Mouse (Mus musculus) kidney, embryonic 15.5 days (tissue): ENCODE data around the gene Anapc2. TPM values are rescaled to one million over a fixed set of nuclear protein-coding genes. Genes with fewer than 3 reads are reported as not detected.

Source experiments
- ATAC-seq: fragments of 200-750 bp; cut with Nextera tagmentation; replicated peaks from 2 replicates; pipeline ENCODE4 v1.8.0; 2017; ENCODE audit warnings: moderate TSS enrichment; ENCODE audit not compliant: low FRiP score
- H3K27ac ChIP-seq: fragments of 300-500 bp; sonication (generic); 2 replicates; pipeline ENCODE4 v1.5.1; 2015; ENCODE audit warnings: mild to moderate bottlenecking, inconsistent platforms
- H3K27me3 ChIP-seq: fragments of 300-500 bp; sonication (generic); 2 replicates; pipeline ENCODE4 v1.6.1; 2015; ENCODE audit warnings: inconsistent platforms
- H3K36me3 ChIP-seq: fragments of 300-500 bp; sonication (generic); 2 replicates; pipeline ENCODE4 v1.6.1; 2015; ENCODE audit warnings: inconsistent platforms
- H3K4me1 ChIP-seq: fragments of 300-500 bp; sonication (generic); 2 replicates; pipeline ENCODE4 v1.6.1; 2015; ENCODE audit warnings: inconsistent platforms
- H3K4me2 ChIP-seq: fragments of 300-500 bp; sonication (generic); 2 replicates; pipeline ENCODE4 v1.6.1; 2015; ENCODE audit warnings: moderate library complexity, mild to moderate bottlenecking, inconsistent platforms
- H3K4me3 ChIP-seq: fragments of 300-500 bp; sonication (generic); replicated peaks from 2 replicates; pipeline ENCODE4 v1.5.1; 2015; ENCODE audit warnings: mild to moderate bottlenecking, inconsistent platforms
- H3K9ac ChIP-seq: fragments of 300-500 bp; sonication (generic); 2 replicates; pipeline ENCODE4 v1.6.1; 2015; ENCODE audit warnings: mild to moderate bottlenecking, inconsistent platforms
- H3K9me3 ChIP-seq: fragments of 300-500 bp; sonication (generic); replicated peaks from 2 replicates; pipeline ENCODE4 v1.6.1; 2016; ENCODE audit warnings: inconsistent platforms
- WGBS: fragments of 180-500 bp; shearing (Covaris S2); methylation state at CpG from one replicate; pipeline ENCODE4 v1.1.7; 2015; ENCODE audit warnings: mixed read lengths; 5-methylcytosine and 5-hydroxymethylcytosine counted together
- polyA plus RNA-seq: library from polyadenylated mRNA; unstranded; fragments of >200 nt; fragmentation: Nextera tagmentation; extraction: Ambion mirVana; gene quantifications from 2 replicates; pipeline ENCODE4 v1.2.1, GENCODE M21; 2015

The Anapc2 gene
- polyA plus RNA-seq: 123 and 129 TPM in 2 replicates

- H3K27me3 ChIP-seq: no peaks in the 10 kb centered on the region
- peak within 1 kb of the TSS; percentile 73 for H3K4me3 ChIP-seq
- peak within 1 kb of the TSS; percentile 85 for H3K27ac ChIP-seq
- ATAC-seq: peak; percentile 97
- H3K4me2 ChIP-seq: peak within 1 kb of the TSS; percentile 93
- H3K9ac ChIP-seq: peak within 1 kb of the TSS; percentile 87
- peaks cover 61% of the 10 kb centered on the region for H3K36me3 ChIP-seq
- no peaks in the 10 kb centered on the region for H3K9me3 ChIP-seq
- WGBS: under 1% methylated on average over 55 of the region's 55 CpGs
- peaks cover 36% of the 10 kb centered on the region for H3K4me1 ChIP-seq
These were observed at the start of gene Anapc2, which contains the start of gene Ssna1 for GRCm38 (mm10) chr2:25271827-25272511. Gene Anapc2 (plus strand): TSS chr2:25272478. Gene Ssna1 (minus strand): TSS chr2:25272438.

- peak; percentile 52 for ATAC-seq
- Histone ChIP-seq H3K4me1 (peaks cover 24% of the 10 kb centered on the region), H3K9me3 (no peaks in the 10 kb centered on the region), H3K4me3 (peak overlapping the region; percentile 72), H3K36me3 (peaks cover 13% of the 10 kb centered on the region), H3K27me3 (no peaks in the 10 kb centered on the region), H3K9ac (peak overlapping the region; percentile 87), H3K27ac (peak overlapping the region; percentile 97), H3K4me2 (peak overlapping the region; percentile 88)
- WGBS: 1% methylated on average over 53 of the region's 53 CpGs
These were observed 48.4 kb upstream of the Anapc2 start for GRCm38 (mm10) chr2:25223681-25224491.

GRCm38 (mm10) chr2:25224492-25224765, 47.8 kb upstream of the Anapc2 start, which contains the start of gene Tubb4b:
Gene Tubb4b (minus strand): TSS chr2:25224702.
- H3K4me2 ChIP-seq: peak within 1 kb of the TSS; percentile 88
- no peaks in the 10 kb centered on the region for H3K9me3 ChIP-seq
- peak within 1 kb of the TSS; percentile 72 for H3K4me3 ChIP-seq
- H3K9ac ChIP-seq: peak within 1 kb of the TSS; percentile 87
- ATAC-seq: no peak
- H3K27ac ChIP-seq: peak within 1 kb of the TSS; percentile 99
- H3K27me3 ChIP-seq: no peaks in the 10 kb centered on the region
- WGBS: under 1% methylated on average over 17 of the region's 17 CpGs
- H3K4me1 ChIP-seq: peaks cover 25% of the 10 kb centered on the region
- H3K36me3 ChIP-seq: peaks cover 13% of the 10 kb centered on the region

GRCm38 (mm10) chr2:25224766-25225752, 47.2 kb upstream of the Anapc2 start:
- Histone ChIP-seq H3K27me3 (no peaks in the 10 kb centered on the region), H3K4me1 (peaks cover 25% of the 10 kb centered on the region), H3K9me3 (no peaks in the 10 kb centered on the region), H3K36me3 (peaks cover 13% of the 10 kb centered on the region), H3K4me3 (peak overlapping the region; percentile 72), H3K9ac (peak overlapping the region; percentile 55), H3K27ac (peak overlapping the region; percentile 99), H3K4me2 (peak overlapping the region; percentile 60)
- WGBS: 1% methylated on average over 40 of the region's 41 CpGs
- ATAC-seq: peak; percentile 96

- peak overlapping the region; percentile 55; the same call in 1 of the 2 replicates for H3K9ac ChIP-seq
- peak overlapping the region; percentile 72 for H3K4me3 ChIP-seq
- peaks cover 25% of the 10 kb centered on the region for H3K4me1 ChIP-seq
- peak overlapping the region; percentile 60 for H3K4me2 ChIP-seq
- peaks cover 13% of the 10 kb centered on the region for H3K36me3 ChIP-seq
- ATAC-seq: no peak
- H3K9me3 ChIP-seq: no peaks in the 10 kb centered on the region
- peak overlapping the region; percentile 99 for H3K27ac ChIP-seq
- WGBS: 80% methylated on average over 8 of the region's 8 CpGs
- no peaks in the 10 kb centered on the region for H3K27me3 ChIP-seq
These were observed 46.4 kb upstream of the Anapc2 start for GRCm38 (mm10) chr2:25225811-25226379.

- H3K4me3 ChIP-seq: no peak overlapping the region
- no peak overlapping the region for H3K9ac ChIP-seq
- no peaks in the 10 kb centered on the region for H3K9me3 ChIP-seq
- peaks cover 25% of the 10 kb centered on the region for H3K4me1 ChIP-seq
- WGBS: 85% methylated on average over 5 of the region's 5 CpGs
- ATAC-seq: no peak
- no peaks in the 10 kb centered on the region for H3K27me3 ChIP-seq
- H3K36me3 ChIP-seq: peaks cover 5% of the 10 kb centered on the region
- no peak overlapping the region for H3K4me2 ChIP-seq
- no peak overlapping the region for H3K27ac ChIP-seq
These were observed 45.4 kb upstream of the Anapc2 start for GRCm38 (mm10) chr2:25226864-25227263.

- 0 out of 2 replicates have a peak overlapping the region, but pooled peaks have one; percentile 85 for H3K27ac ChIP-seq
- no peak overlapping the region for H3K4me3 ChIP-seq
- 90% methylated on average over 4 of the region's 4 CpGs for WGBS
- no peaks in the 10 kb centered on the region for H3K27me3 ChIP-seq
- no peak overlapping the region for H3K9ac ChIP-seq
- H3K4me1 ChIP-seq: peaks cover 25% of the 10 kb centered on the region
- no peak overlapping the region for H3K4me2 ChIP-seq
- H3K36me3 ChIP-seq: no peaks in the 10 kb centered on the region
- ATAC-seq: no peak
- H3K9me3 ChIP-seq: no peaks in the 10 kb centered on the region
These were observed 44.9 kb upstream of the Anapc2 start for GRCm38 (mm10) chr2:25227406-25227805.

- WGBS: 2% methylated on average over 7 of the region's 7 CpGs
- H3K27ac ChIP-seq: peak overlapping the region; percentile 85
- peak; percentile 24 for ATAC-seq
These were observed 43.8 kb upstream of the Anapc2 start for GRCm38 (mm10) chr2:25228431-25228889.

GRCm38 (mm10) chr2:25228995-25229530, 43.2 kb upstream of the Anapc2 start:
- no peaks in the 10 kb centered on the region for H3K9me3 ChIP-seq
- H3K4me1 ChIP-seq: peaks cover 16% of the 10 kb centered on the region
- no peaks in the 10 kb centered on the region for H3K36me3 ChIP-seq
- no peaks in the 10 kb centered on the region for H3K27me3 ChIP-seq
- ATAC-seq: no peak
- 69% methylated on average over 6 of the region's 6 CpGs for WGBS
- H3K9ac ChIP-seq: no peak overlapping the region
- 0 out of 2 replicates have a peak overlapping the region, but pooled peaks have one; percentile 31 for H3K4me3 ChIP-seq
- H3K27ac ChIP-seq: no peak overlapping the region
- H3K4me2 ChIP-seq: peak overlapping the region; percentile 55

More at GRCm38 (mm10) chr2:25228431-25228889, 43.8 kb upstream of the Anapc2 start:
- Histone ChIP-seq H3K36me3 (no peaks in the 10 kb centered on the region), H3K4me2 (peak overlapping the region; percentile 55), H3K9ac (0 out of 2 replicates have a peak overlapping the region, but pooled peaks have one; percentile 21), H3K27me3 (no peaks in the 10 kb centered on the region), H3K4me1 (peaks cover 18% of the 10 kb centered on the region), H3K9me3 (no peaks in the 10 kb centered on the region), H3K4me3 (peak overlapping the region; percentile 31)

- H3K9ac ChIP-seq: no peak overlapping the region
- H3K9me3 ChIP-seq: no peaks in the 10 kb centered on the region
- 78% methylated on average over 5 of the region's 5 CpGs for WGBS
- H3K4me3 ChIP-seq: no peak overlapping the region
- no peaks in the 10 kb centered on the region for H3K27me3 ChIP-seq
- no peak for ATAC-seq
- H3K4me2 ChIP-seq: no peak overlapping the region
- no peaks in the 10 kb centered on the region for H3K36me3 ChIP-seq
- H3K27ac ChIP-seq: no peak overlapping the region
- H3K4me1 ChIP-seq: peaks cover 18% of the 10 kb centered on the region
These were observed 42.7 kb upstream of the Anapc2 start for GRCm38 (mm10) chr2:25229582-25229981.

- 80% methylated on average over 7 of the region's 7 CpGs for WGBS
These were observed 41.7 kb upstream of the Anapc2 start for GRCm38 (mm10) chr2:25230581-25230980.

More at GRCm38 (mm10) chr2:25230581-25230980, 41.7 kb upstream of the Anapc2 start:
- Histone ChIP-seq H3K4me3 (no peak overlapping the region), H3K9ac (no peak overlapping the region), H3K9me3 (no peaks in the 10 kb centered on the region), H3K4me1 (peaks cover 15% of the 10 kb centered on the region), H3K27me3 (no peaks in the 10 kb centered on the region), H3K36me3 (no peaks in the 10 kb centered on the region), H3K27ac (no peak overlapping the region), H3K4me2 (no peak overlapping the region)
- no peak for ATAC-seq
